Mouse (Mus musculus): ENCODE results near the gene Dnajb1. TPM values are rescaled to one million over a fixed set of nuclear protein-coding genes. Genes with fewer than 3 reads are reported as not detected.

The Dnajb1 gene
- polyA plus RNA-seq, 1 experiment from 2014 or later = 26.1 TPM

- no peak overlapping the region for H3K4me3 ChIP-seq (ENCODE audit: low read depth, low read length)
- ATAC-seq = no peak
- H3K27ac ChIP-seq (ENCODE audit: low read depth, low read length) = no peak overlapping the region
- peaks cover 44% of the 10 kb centered on the region for H3K36me3 ChIP-seq (ENCODE audit: control insufficient read depth, insufficient read depth)
- H3K27me3 ChIP-seq (replicated peaks; ENCODE audit: control insufficient read depth, insufficient read depth, low read length) = no peaks in the 10 kb centered on the region
- H3K9ac ChIP-seq (ENCODE audit: low read depth, low read length) = no peak overlapping the region
- H3K4me2 ChIP-seq (replicated peaks; ENCODE audit: low read depth) = no peak overlapping the region
- no peaks in the 10 kb centered on the region for H3K4me1 ChIP-seq (replicated peaks; ENCODE audit: control insufficient read depth, insufficient read depth, low read length)
- no peak for TF ChIP-seq CTCF (IDR thresholded peaks at IDR 0.05; ENCODE audit: low read depth)
- WGBS = 91% methylated on average over 10 of the region's 10 CpGs
- H3K9me3 ChIP-seq (ENCODE audit: control insufficient read depth) = no peaks in the 10 kb centered on the region
Observed at GRCm38 (mm10) chr8:83571791-83572190, 36.2 kb upstream of the Dnajb1 start.

- Histone ChIP-seq H3K4me3 (ENCODE audit: low read depth, low read length) (no peak overlapping the region), H3K9ac (ENCODE audit: low read depth, low read length) (no peak overlapping the region), H3K27ac (ENCODE audit: low read depth, low read length) (no peak overlapping the region), H3K4me1 (replicated peaks; ENCODE audit: control insufficient read depth, insufficient read depth, low read length) (no peaks in the 10 kb centered on the region), H3K36me3 (ENCODE audit: control insufficient read depth, insufficient read depth) (peaks cover 44% of the 10 kb centered on the region), H3K9me3 (ENCODE audit: control insufficient read depth) (no peaks in the 10 kb centered on the region), H3K27me3 (replicated peaks; ENCODE audit: control insufficient read depth, insufficient read depth, low read length) (no peaks in the 10 kb centered on the region), H3K4me2 (replicated peaks; ENCODE audit: low read depth) (no peak overlapping the region)
- WGBS = 81% methylated on average over 5 of the region's 5 CpGs
- no peak for ATAC-seq
- TF ChIP-seq CTCF (IDR thresholded peaks at IDR 0.05; ENCODE audit: low read depth) = no peak
Observed at GRCm38 (mm10) chr8:83572246-83572812, 35.7 kb upstream of the Dnajb1 start.

- no peak overlapping the region for H3K4me2 ChIP-seq (replicated peaks; ENCODE audit: low read depth)
- no peaks in the 10 kb centered on the region for H3K27me3 ChIP-seq (replicated peaks; ENCODE audit: control insufficient read depth, insufficient read depth, low read length)
- no peak overlapping the region for H3K4me3 ChIP-seq (ENCODE audit: low read depth, low read length)
- H3K9me3 ChIP-seq (ENCODE audit: control insufficient read depth) = no peaks in the 10 kb centered on the region
- ATAC-seq = no peak
- H3K9ac ChIP-seq (ENCODE audit: low read depth, low read length) = no peak overlapping the region
- no peaks in the 10 kb centered on the region; the same call in 1 of the 2 replicates for H3K4me1 ChIP-seq (replicated peaks; ENCODE audit: control insufficient read depth, insufficient read depth, low read length)
- TF ChIP-seq CTCF (IDR thresholded peaks at IDR 0.05; ENCODE audit: low read depth) = peak; percentile 41
- WGBS = 77% methylated on average over 18 of the region's 18 CpGs
- H3K27ac ChIP-seq (ENCODE audit: low read depth, low read length) = no peak overlapping the region
- H3K36me3 ChIP-seq (ENCODE audit: control insufficient read depth, insufficient read depth) = peaks cover 44% of the 10 kb centered on the region
Observed at GRCm38 (mm10) chr8:83573140-83573875, 34.7 kb upstream of the Dnajb1 start.

GRCm38 (mm10) chr8:83574631-83575315 lies 33.2 kb upstream of the Dnajb1 start:
- no peak for TF ChIP-seq CTCF (IDR thresholded peaks at IDR 0.05; ENCODE audit: low read depth)
- no peaks in the 10 kb centered on the region for H3K27me3 ChIP-seq (replicated peaks; ENCODE audit: control insufficient read depth, insufficient read depth, low read length)
- no peaks in the 10 kb centered on the region; the same call in 1 of the 2 replicates for H3K4me1 ChIP-seq (replicated peaks; ENCODE audit: control insufficient read depth, insufficient read depth, low read length)
- WGBS = 82% methylated on average over 15 of the region's 15 CpGs
- no peak overlapping the region for H3K4me3 ChIP-seq (ENCODE audit: low read depth, low read length)
- no peak overlapping the region for H3K27ac ChIP-seq (ENCODE audit: low read depth, low read length)
- peaks cover 38% of the 10 kb centered on the region for H3K36me3 ChIP-seq (ENCODE audit: control insufficient read depth, insufficient read depth)
- H3K9ac ChIP-seq (ENCODE audit: low read depth, low read length) = no peak overlapping the region
- no peak overlapping the region for H3K4me2 ChIP-seq (replicated peaks; ENCODE audit: low read depth)
- no peak for ATAC-seq
- no peaks in the 10 kb centered on the region for H3K9me3 ChIP-seq (ENCODE audit: control insufficient read depth)

- no peaks in the 10 kb centered on the region for H3K27me3 ChIP-seq (replicated peaks; ENCODE audit: control insufficient read depth, insufficient read depth, low read length)
- no peak for TF ChIP-seq CTCF (IDR thresholded peaks at IDR 0.05; ENCODE audit: low read depth)
- H3K9me3 ChIP-seq (ENCODE audit: control insufficient read depth) = no peaks in the 10 kb centered on the region
- H3K4me3 ChIP-seq (ENCODE audit: low read depth, low read length) = no peak overlapping the region
- ATAC-seq = no peak
- no peak overlapping the region for H3K4me2 ChIP-seq (replicated peaks; ENCODE audit: low read depth)
- H3K9ac ChIP-seq (ENCODE audit: low read depth, low read length) = no peak overlapping the region
- WGBS = 67% methylated on average over 17 of the region's 17 CpGs
- H3K36me3 ChIP-seq (ENCODE audit: control insufficient read depth, insufficient read depth) = peaks cover 29% of the 10 kb centered on the region
- no peaks in the 10 kb centered on the region; the same call in 1 of the 2 replicates for H3K4me1 ChIP-seq (replicated peaks; ENCODE audit: control insufficient read depth, insufficient read depth, low read length)
- H3K27ac ChIP-seq (ENCODE audit: low read depth, low read length) = no peak overlapping the region
Observed at GRCm38 (mm10) chr8:83575561-83576515, 32.2 kb upstream of the Dnajb1 start.

All from intestine, postnatal 0 days (tissue).